Mouse (Mus musculus) adrenal gland, postnatal 4 days (tissue): ENCODE results near the gene Gm2115. TPM values are rescaled to one million over a fixed set of nuclear protein-coding genes. Genes with fewer than 3 reads are reported as not detected.

ENCODE experiments used
- DNase-seq, 2 experiments: peaks; one replicate each; pipeline ENCODE4 v3.0.0; 2021 to 2022; ENCODE audit warnings: low spot score in 2 of 2, mixed read lengths in 2 of 2
- long read RNA-seq, 2 experiments: library from polyadenylated mRNA; stranded (forward); transcript quantifications; one replicate each; pipeline ENCODE4 v2.0.0; 2021
- total RNA-seq, 2 experiments: library from RNA; stranded (reverse); gene quantifications; 2 replicates each; pipeline ENCODE4 v1.2.3; 2021

Gene Gm2115
- 10 to 100 TPM; 10.1 to 10.7 TPM for total RNA-seq
- long read RNA-seq, experiment 1, result 0 reads
- long read RNA-seq, experiment 2, full-length matches to known transcripts, result 5 of 8 reads
- long read RNA-seq, experiment 2, partial matches to known transcripts, result 1 of 8 reads
- long read RNA-seq, experiment 2, other reads (novel, unspliced or antisense), result 2 of 8 reads

- DNase-seq, result peak; percentile 12 to 20
These were observed at the start of gene Gm2115 for GRCm38 (mm10) chr7:84528796-84529533. Gene Gm2115 (plus strand): TSS chr7:84528954.

DNA sequence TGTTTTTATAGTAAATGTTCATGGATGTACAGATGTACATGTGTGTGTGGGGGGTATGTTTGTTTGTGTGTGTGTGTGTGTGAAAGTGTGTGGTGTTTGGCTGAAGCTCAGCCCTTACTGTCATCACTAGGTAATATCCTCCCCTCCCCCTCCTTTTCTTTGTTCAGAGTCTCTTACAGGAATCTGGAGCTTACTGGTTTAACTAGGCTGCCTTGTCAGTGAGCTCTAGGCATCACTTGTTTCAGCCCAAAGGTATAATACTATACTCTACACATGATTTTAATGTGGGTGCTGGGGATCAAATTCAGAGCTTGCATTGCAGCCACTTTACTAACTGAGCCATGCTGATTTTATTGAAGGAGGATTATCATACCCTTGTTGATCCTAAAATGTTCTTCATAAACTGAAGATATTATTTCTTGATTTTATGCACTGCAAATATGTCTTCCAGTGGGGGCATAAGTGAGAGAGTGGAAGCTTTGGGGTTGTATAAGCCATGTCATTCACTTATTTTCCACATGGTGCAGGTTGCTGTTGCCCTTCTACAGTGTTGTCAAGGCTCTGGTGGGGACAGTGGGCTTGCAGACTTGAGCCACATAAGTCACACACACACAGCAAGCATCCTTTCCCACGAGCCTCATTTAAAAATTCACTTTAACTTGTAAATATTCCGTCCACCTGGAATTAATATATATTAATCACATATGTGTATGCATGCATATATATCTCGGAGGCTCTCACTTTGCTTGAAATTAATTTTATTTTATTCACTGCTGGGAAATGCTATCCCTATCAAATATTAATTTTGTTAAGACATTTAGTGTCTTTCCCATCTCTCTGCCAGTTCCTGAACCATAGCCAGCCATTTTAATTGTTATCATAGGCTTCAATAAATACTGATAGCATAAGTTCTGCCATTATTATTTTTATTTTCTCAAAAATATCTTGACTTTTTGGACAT is 45.0 kb upstream of the Gm2115 start:
- DNase-seq, result no peak

DNA sequence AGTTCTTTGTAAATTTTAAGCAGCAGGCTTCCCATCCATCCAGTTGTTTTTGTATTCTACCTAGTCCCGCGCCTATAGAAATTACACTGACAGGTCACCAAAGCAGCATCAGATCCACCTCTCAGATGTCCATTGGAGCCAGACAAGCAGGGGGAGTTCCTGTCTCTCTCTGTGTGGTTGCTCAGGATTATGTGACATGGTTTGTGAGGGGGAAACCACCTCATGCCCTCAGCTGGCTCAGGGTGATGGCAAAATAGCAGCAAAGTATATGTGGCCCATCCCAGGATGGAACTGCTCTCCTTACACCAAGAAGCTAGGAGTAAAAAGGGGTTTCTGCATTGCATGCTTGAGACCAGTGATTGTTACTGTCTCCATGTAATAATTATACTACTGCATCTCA is 42.3 kb upstream of the Gm2115 start:
- no peak for DNase-seq

- no peak for DNase-seq
These were observed 25.6 kb upstream of the Gm2115 start for GRCm38 (mm10) chr7:84503163-84503562.

GRCm38 (mm10) chr7:84518533-84519198 is 10.1 kb upstream of the Gm2115 start:
- no peak for DNase-seq

- DNase-seq, result no peak
These were observed 7.4 kb upstream of the Gm2115 start for GRCm38 (mm10) chr7:84521329-84521728.

GRCm38 (mm10) chr7:84522426-84522825 is 6.3 kb upstream of the Gm2115 start:
- no peak for DNase-seq

DNA sequence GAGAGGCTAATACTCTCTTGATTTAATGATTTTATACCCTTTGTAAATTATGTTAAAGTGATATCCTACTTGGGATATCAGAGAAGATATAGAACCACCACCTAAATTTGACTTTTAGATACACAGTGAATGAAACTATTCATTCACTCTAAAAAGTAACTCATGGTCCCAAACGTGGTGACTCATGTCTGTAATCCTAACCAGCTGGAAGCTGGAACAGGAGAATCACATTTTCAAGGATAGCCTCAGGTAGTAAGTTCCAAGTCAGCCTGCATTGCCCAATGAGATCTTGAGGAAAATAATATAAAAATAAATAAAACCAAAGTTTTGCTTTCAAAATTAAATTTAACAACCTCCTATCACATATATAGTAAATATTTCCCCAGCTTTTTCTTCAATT is 2.6 kb upstream of the Gm2115 start:
- no peak for DNase-seq

GRCm38 (mm10) chr7:84532795-84533194 is 4.0 kb downstream of the Gm2115 start:
- DNase-seq, result no peak

GRCm38 (mm10) chr7:84534632-84535031 is 5.9 kb downstream of the Gm2115 start:
- DNase-seq, result no peak

DNA sequence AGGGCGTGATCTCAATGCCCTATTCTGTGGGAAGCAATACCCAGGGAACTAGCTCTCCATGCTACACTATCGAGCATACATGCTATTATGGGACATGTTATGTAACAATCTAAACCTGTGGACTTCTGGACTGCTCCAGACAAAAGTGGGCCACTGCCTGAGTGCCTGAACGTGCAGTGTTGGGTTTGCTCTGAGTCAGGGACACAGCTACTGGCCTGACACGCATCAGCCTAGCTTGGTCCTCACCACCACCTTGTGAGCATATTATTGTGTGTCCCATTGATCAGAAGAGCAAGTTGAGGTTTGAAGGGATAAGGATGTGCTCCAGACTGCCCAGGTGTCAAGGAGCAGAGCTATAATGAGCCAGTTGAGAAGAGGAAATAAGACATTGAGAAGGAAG is 16.2 kb downstream of the Gm2115 start:
- DNase-seq, result no peak

DNA sequence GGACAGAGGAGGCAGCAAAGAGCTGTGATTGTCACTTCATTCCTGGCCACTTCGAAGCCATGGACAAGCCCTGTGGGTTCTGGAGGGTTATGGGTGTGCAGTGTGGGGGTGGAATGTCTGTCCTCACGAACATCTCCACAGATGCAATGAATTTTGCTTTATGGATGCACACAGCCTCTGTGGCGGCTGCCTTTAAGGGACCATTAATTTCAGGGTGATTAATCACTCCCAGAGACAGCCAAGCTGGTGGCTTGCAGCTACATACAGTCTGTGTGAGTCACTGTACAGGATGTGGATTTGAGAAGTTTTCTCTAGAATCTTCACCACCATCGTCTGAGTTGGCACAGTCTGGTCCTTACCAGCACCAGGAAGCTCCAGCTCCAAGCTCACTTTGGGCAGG is 17.9 kb downstream of the Gm2115 start:
- DNase-seq, result no peak

- DNase-seq, result no peak
These were observed 22.7 kb downstream of the Gm2115 start for GRCm38 (mm10) chr7:84551472-84551871.

DNA sequence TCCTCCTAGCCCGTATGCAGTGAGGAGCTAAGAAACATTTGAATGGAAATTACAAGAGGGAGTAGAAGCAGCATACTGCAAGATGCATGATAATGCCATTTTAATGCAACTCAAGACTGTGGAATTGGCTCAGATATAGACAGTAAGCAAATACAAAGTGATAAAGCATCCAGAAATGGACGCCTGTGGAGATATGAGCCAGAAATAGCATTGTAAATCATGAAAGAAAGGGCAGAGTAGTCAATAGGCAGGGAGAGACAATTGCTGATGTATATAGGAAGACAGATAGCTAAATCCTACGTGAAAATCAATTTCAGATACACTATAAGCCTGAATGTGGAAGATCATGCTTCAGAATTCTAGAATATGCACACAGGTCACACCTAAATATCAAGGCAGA is 26.5 kb downstream of the Gm2115 start:
- DNase-seq, result no peak

GRCm38 (mm10) chr7:84557332-84557731 is 28.6 kb downstream of the Gm2115 start:
- no peak for DNase-seq

DNA sequence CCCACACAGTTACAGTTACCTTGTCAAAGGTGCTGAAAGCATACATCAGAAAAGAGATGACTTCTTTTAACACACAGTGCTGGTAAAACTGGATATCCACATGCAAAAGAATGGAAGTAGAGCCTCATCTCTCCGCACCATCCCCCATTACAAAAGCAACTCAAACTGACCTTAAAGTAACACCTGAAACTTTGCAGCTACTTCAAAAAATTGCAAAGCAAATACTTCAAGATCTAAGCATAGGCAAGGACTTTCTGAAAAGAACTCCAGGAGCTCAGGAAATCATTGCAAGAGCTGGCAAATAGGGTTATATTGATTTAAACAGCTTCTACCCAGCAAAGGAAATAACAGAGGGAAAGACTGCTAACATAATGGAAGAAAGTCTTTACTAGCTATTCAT is 31.7 kb downstream of the Gm2115 start:
- DNase-seq, result no peak

GRCm38 (mm10) chr7:84564236-84564635 is 35.5 kb downstream of the Gm2115 start:
- no peak for DNase-seq

DNA sequence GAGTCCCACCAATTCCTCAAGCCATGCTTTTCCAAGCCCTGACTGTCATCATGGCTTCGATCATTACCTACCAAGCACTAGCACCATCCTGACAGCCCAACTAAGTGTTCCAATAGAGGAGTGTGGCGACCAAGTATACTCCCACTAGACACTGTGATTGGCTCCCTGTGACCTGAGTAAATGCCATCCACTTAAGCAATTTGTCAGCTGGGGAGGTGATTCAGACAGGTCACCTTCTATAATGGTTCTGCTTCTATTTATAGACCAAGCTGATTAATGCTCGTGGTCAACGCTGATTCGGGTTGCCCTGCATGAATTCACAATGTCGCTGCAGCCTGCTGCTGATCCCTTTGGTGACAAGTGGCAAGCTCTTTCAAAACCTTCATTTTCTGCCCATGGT is 37.4 kb downstream of the Gm2115 start:
- DNase-seq, result no peak

GRCm38 (mm10) chr7:84577034-84577433 is 48.3 kb downstream of the Gm2115 start:
- no peak for DNase-seq

DNA sequence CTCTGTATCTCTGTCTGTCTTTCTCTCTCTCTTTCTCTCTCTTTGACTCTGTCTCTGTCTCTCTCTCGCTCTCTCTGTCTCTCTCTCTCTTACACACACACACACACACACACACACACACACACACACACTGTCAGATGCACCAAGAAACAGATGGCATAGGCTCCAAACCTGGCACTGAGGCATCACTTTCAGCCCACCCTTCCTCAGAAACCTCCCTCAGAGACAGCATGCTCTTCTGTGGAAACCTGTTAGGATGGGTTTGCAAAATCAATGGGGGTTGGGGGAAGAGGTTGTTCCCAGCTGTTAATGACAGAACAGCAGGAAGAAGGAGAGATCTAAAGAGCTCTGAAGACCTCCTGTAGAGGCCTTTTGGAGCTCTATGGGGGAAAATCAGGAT is 50.1 kb downstream of the Gm2115 start:
- no peak for DNase-seq

- DNase-seq, result no peak
These were observed 51.0 kb downstream of the Gm2115 start for GRCm38 (mm10) chr7:84579769-84580168.
